Mouse (Mus musculus) kidney, postnatal 25 days (tissue): ENCODE measurements around the gene Bckdha.

Experiments used
- DNase-seq, 2 experiments: peaks; one replicate each; pipeline ENCODE4 v3.0.0; 2021; ENCODE audit warnings: mixed read lengths in 2 of 2

The Bckdha gene

DNA sequence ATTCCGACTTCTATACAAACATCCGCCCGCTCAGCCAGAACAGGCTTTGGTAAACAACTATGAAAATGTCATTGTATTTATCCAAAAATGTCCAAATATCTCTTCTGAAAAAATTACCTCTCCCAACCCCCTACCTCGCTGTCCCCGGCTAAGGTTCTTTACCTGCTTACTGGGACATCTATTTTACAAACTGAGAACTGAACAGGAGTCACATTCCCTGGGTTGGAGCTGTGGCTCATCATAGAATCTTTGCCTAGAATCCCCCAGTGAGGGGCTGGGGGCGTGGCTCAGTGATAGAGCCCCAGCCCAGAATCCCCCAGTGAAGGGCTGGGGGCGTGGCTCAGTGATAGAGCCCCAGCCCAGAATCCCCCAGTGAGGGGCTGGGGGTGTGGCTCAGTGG, 47.3 kb downstream of the Bckdha start:
- peak in 1 of 2 experiments; percentile 29 for DNase-seq

DNA sequence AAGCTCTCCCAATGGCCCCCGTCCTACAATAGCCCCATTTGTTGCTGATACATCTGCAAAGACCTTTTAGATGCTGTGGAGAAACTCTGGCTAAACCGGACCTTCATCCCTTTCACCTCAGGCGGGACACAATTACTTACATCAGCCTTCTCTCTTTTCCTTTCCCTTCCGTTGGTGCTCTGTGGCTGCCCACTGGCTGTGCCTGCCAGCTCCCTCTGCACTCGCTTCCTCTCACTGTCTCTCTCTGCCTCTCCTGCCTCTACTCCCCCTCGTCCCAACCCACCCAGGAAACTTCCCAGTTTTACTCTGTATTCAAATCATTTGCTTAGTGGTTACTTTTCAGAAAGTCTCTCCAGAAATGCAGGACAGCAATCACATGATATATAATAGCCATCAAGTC, 48.7 kb downstream of the Bckdha start:
- DNase-seq = peak in 1 of 2 experiments; percentile 29

DNA sequence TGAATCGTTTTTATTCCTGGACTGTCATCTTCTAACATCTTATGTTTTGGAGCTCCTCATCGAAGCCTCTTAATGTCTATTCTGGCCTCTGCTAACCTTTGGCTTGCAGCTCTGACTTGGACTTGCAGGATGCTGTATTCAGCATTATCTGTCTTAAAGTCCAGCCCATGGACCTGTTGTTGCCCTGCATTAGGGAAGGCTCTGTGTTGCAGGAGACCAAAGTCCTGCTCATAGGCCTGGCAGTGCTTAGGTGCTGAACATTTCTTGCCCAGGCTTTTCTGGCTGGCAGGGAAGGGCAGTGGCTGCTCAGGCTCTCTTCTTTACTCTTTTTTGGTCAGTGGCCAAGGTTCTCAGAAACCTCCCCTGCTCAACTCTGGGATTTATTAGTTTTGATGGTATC, 51.6 kb downstream of the Bckdha start:
- DNase-seq = peak; percentile 70 to 92

DNA sequence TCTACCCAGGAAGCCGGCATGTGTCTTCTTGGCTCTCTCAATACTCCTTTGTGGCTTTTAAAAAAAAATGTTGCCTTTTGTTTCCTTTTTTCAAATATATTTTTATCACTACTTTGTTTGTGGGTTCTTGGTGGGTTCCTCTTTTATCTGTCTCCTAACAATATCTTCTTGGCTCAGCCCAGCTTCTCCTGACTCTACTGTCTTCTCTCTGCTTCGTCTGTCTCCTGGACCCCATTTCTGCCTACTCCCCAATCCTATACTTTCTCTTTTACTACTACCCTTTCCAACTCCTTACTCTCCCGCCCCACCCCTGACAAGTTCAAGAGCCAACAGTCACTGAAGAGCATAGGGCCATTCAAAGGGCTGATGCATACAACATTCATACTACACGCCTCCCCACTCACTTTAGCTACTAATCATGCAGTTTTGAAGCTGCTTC, 52.1 kb downstream of the Bckdha start:
- peak in 1 of 2 experiments; percentile 29 for DNase-seq

DNA sequence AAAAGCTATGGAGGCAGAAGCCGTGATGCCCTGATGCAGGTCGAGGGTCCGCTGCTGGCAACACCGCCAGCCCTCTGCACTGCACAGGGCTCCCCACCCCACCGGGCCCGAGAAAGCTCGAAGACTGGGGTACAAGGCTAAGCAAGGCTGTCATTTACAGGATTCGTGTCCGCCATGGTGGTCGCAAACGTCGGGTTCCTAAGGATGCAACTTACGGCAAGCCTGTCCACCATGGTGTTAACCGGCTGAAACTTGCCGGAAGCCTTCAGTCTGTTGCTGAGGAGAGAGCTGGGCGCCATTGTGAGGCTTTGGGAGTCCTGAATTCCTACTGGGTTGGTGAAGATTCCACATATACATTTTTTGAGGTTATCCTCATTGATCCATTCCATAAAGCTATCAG, 57.4 kb downstream of the Bckdha start:
- DNase-seq = no peak

DNA sequence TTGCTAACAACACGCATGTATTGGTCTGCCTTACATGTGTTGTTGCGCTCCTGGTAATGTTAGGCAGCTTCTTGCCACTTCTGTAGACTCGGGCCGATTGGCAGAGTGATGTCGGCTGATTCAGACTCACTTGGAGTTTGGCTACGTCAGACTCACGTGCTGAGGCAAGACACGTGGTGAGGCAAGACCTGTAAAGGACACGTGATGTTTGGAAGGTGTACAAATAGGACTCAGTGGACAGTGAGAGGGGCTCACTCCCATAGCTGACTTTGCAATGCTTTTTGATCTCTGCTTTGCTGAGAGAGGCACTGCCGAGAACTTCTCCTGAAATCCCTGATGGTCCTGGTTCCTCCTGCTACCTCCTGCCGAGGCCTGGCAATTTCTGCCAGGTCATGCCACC, 58.1 kb downstream of the Bckdha start:
- no peak for DNase-seq

DNA sequence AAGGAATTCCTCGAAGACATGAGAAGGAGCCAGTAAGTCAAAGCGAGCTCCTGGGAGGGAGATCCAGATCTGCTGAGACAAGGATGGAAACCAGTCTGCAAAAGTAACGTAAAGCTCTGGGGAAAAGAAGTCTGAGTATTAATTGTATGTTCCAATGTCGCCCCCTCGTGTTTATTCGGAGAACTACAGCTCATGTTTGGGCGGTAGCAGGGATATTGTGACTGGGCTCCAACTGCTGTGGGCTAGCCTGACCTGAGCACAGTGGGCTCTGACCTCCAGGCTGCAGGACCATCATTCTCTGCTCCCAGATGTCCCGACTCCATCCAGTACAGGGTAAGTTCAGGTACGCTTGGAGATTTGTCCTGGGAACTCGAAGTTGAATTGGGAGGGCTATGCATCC, 59.1 kb downstream of the Bckdha start:
- DNase-seq = peak; percentile 58 to 89

DNA sequence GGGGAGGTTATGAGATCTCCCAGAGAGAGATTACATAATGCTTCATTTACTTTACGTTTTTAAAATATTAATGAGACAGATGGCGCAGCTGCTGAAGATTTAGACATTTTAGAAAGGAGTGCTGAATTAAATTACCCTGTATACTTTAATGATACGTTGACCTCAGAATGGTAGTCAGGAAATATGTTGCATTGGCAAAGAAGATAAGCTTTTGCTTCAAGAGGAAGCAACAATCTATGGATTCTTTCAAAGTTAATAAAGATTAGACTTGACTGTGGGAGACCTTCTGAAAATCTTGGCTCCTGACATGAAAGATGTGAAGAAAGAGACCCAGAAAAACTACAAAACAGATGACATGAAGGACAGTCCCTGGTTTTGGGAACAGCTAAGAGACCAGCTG, 64.9 kb downstream of the Bckdha start:
- no peak for DNase-seq

DNA sequence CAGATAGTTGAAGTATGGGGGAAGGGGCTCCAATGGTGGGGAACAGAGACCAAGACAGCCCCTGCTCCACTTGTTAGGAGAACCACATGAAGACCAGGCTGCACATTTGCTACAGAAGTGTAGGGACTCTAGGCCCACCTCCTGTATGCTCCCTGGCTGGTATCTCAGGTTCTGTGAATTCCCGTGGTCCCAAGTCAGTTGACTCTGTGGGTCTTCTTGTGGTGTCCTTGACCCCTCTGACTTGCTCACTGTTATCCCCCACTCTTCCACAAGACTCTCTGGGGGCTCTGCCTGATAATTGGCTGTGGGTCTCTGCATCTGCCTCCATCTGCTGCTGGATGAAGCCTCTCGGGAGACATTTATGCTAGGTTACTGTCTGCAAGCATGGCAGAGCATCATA, 67.6 kb downstream of the Bckdha start:
- DNase-seq = no peak

DNA sequence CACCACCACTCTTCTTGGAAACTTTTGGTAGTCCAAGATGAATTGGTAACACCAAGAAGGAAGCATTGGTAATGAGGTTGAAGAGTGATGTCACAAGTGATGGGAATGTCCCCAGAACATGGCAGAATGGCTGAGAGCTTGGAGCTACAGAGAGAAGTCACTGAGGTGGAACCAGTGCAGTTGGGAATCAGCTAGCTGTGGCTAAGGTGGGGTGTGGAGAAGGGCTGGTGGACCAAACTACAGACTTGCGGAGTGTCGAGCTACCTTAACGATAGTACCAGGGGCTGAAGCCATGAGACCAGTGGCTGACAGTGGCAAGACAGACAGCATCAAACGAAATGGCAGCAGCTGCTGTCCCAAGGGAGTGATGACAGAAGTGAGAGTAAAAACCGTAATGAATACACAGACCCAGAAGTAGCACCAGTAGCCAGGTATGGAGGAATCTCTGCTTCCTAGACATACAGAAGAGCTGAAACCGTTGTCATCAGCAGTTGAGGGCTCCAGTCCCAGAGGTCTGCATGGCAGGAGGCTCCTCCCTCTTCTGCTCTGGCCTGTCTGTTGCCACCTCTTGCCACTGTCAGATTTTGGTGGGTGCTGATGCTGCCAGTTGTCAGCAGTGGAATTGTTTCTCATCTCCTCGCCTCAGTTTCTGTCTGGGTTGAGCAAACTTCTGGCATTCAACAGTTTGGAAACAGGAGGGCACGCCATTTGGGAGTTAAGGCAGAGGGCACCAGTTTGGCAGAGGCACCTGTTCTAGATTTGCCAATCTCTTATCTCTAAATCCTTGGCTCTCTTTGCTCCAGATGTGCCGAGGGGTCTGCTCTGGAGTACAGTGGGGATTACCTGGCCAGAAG, 73.2 kb downstream of the Bckdha start:
- no peak for DNase-seq

DNA sequence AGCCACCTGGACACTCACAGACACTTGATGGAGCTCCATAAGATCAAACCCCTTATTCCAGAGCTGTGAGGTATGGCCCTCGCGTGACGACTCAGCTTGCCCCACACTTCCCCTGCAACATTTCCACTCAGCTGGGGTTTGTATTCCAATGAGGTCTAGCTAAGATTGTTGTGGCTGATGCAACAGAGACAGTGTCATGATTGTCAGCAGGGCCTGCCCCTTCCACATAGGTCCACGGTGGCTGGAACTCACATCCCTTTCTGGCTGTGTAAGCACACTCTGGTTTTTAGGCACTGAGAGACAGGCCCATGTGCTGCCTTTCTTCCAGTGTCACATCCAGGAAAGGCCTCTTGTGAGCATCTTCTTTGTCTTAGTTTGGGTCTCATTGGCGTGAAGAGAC, 74.1 kb downstream of the Bckdha start:
- no peak for DNase-seq

DNA sequence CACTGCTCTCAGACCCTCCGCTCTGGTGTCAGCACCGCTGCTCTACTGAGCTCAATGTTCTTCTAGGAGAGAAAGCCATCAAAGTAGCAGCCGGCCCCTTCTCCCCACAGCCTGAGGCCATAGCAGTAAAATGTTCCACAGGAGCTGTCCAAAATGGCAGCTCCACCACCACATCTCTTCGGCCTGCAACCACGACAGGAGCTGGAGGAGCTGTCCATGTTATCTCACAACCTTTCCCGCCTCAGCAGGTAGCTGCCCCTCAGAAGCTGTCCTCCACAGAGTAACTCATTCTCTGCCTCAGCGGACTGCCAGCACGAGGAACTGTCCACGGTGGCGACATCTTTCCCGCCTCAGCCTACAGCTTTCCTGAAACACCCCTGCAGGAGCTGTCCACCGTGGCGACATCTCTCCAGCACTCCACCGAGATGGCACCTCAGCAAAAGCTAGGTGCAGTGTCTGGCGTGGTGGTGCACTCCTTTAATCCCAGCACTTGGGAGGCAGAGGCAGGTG, 76.4 kb downstream of the Bckdha start:
- DNase-seq = no peak
